Mouse (Mus musculus): ENCODE results near the gene Ccnb2. TPM values are rescaled to one million over a fixed set of nuclear protein-coding genes. Genes with fewer than 3 reads are reported as not detected.

Ccnb2 gene
- total RNA-seq, 4 experiments from 2014 or later, result 0.33 to 0.94 (median 0.81) TPM

DNA sequence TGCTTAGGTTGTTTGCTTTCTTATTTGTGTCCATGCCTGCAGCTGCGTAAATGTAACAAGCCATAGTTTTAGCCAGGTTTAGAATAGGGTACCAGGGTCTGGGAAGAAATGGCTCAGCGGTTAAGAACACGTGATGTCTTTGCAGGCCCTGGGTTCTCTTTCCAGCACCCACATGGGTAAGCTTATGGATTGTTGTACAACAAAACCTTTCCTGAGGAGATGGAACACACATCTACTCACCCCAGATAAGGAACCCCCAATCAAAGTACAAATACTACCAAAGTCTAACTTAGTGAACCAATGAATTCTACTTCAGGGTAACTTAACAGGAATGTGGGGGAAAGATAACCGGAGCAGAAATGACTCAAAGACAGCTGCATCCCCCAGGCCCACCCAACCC lies 36.9 kb downstream of the Ccnb2 start:
- DNase-seq (ENCODE audit: low spot score in 2 of 2), result no peak

DNA sequence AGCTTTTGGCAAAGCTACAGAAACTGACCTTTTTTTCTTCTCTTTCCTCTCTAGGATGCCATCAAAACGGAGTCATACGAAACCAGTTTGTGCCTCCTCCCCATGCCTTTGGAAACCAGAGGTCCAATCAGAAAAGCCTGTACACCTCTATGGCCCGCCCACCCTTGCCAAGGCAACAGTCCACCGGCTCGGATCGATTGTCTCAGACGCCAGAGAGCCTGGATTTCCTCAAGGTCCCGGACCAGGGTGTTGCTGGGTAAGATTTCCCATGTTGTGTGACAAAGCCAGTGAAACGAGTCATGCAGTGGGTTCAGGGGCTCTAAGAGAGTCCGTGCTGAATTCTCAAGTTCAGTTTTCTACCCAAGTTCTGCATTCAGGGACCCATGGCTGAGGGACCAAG lies 37.6 kb downstream of the Ccnb2 start:
- DNase-seq (ENCODE audit: low spot score in 2 of 2), result no peak

DNA sequence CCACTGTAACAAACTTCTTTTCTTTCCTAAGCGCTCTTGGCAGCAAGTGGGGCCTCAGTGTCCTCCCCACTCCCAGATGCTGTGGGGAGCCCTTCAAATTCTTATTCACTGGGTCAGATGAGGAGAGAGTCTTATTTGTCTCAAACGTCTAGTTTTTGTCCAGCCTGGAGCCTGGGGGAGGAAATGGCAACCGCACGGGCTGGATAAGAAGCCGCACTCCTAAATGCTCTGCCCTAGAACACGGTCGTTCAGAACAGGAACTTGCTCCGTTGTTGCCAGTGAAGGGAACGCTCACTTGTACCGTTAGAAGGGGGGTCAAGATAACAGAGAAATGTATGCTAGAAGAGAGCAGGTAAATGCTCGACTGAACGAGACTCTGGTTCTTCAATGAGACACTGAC lies 39.3 kb downstream of the Ccnb2 start:
- DNase-seq (ENCODE audit: low spot score in 2 of 2), result no peak

DNA sequence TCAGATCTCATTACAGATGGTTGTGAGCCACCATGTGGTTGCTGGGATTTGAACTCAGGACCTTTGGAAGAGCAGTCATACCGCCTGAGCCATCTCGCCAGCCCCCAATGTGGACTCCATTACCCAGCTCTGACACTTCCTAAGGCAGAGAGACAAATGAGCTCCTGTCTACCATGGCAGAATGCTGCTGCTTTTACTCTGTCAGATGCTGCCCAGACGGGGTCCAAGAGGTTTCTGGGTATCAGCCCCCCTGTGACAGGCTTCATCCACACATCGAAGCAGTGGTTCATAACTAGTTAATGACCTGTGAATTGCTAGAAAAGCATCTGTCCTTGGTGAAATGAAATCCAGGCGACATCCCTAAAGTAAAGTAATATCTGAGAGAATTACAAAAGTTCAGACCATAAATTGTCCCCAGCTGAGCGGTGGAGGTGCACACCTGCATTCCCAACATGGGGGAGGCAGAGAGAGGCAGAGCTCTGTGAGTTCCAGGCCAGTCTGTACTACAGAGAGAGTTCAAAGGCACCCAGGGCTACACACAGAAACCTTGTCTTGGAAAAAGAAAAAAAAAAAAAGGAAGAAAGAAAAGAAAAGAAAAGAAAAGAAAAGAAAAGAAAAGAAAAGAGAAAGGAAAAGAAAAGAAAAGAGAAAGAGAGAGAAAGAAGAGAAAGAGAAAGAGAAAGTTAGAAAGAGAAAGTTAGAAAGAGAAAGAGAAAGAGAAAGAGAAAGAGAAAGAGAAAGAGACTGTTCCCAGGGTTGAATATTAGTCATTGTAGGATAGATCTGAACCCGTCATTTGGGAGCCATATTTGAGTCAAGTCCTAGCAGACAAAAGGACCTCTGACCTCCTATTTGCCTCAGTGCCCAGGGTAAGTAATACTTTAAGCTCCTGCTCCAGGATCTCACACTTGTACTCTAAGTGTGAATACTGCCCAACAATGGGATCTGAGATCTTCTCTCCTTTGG lies 41.6 kb downstream of the Ccnb2 start:
- DNase-seq (ENCODE audit: low spot score in 2 of 2), result no peak

DNA sequence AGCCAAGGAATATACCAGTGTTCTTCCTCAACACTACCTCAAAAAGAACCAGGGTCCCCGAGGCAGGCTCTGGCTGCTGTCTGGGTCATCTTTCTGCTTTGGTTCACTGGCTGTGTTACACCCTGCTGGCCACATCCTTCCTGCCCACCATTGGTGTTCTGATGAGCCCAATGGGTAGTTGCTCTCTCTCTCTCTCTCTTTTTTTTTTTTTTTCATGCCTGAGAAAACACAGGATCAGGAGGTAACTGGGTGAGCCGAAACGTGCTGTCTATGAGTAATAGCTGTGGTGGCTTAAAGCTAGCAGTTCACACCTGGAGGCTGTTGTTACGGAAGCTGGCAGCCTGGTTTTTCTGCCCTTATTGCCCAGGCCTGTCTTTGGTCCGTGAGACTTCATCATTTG lies 49.7 kb downstream of the Ccnb2 start:
- no peak for DNase-seq (ENCODE audit: low spot score in 2 of 2)

DNA sequence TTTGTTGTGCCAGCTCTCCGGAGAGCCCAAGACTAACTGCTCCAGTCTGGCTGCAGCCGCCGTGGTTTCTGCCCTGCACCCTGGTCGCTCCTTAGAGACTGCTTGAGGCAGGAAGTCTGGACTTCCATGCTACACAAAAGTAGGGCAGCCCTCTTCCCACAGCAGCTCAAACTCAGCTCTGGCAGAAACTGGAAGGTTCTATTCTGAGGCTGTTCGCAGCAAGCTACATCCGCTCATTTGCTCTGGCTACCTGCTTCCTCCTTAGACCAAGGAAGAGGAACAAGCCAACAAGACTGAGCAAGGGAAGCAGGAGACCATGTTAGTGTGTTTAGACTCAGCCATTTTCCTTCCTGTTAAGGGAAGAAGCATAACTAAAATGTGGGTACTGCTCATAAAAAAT lies 54.4 kb downstream of the Ccnb2 start:
- peak; percentile 10 to 30 for DNase-seq (ENCODE audit: low spot score in 2 of 2)

DNA sequence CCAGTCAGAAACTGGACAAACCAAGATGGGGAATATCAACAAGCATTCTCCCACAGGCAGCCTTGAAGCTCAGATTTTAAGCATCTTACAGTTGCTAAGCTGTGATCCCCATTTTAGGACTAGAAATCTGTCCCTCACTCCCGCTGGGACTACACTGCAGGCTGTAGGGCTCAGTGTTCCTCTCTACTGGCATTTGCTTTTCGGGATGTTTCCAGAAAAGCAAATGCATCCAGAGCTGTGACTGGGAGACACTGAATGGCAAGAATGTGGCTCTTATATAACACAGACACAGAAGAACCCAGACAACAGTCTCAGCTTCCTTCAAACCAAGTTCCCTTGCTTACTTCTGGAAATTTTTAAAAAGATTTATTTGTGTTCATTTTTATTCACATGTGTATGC lies 55.4 kb downstream of the Ccnb2 start:
- DNase-seq (ENCODE audit: low spot score in 2 of 2), result no peak

DNA sequence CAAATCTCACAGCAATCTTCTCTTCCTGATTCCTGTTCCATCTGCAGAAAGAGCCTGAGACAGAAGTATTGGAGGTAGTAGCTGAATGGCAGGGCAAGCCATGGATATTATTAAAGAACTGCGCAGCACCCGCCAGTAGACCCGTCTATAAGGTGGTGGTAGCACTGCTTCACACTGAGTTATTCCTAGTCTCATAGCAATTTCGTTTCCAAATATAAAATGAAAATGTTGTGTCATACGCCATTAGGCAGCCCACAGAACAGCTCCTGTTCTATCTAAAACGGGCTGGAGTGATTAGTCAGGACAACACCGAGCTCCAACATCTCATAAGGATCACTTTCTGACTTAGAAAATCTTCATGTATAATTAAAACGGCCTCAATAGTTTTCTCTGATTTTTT lies 56.6 kb downstream of the Ccnb2 start:
- DNase-seq (ENCODE audit: low spot score in 2 of 2), result peak in 1 of 2 experiments; percentile 49

DNA sequence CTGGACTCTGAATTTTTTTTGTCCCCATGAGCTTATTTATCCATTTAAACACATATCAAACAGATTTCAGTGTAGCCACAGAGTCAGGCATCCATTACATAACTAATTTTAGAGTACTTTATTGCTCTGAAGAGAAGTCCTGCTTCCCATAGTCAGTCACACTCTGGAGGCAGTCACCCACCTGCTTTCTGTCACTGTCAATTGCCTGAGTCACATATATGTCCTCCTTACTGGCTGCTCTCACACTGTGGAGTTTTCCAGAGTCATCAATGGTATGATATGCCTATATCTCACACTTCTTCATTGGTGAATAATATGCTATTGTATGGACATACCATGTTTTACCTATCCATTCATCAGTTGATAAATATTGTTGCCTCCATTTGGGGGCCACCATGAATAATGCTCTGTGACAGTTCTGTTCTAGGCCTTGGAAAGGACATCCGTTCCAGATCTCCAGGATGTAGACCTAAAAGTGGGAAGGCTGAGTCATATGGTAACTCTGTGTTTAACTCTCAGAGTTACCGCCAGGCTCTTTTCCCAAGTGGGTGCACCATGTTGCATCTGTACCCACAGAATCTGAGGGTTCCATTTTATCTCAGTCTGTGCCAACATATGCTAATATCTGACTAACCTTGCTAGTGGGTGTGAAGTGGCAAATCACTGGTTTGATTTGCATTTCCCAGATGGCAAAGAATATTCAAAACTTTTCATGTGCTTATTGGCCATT lies 61.8 kb downstream of the Ccnb2 start:
- DNase-seq (ENCODE audit: low spot score in 2 of 2), result peak in 1 of 2 experiments; percentile 27

Small RNA genes within 50 kb of the gene (microRNA-seq; reads per million reads assigned to microRNA genes)
- gene Mir5626, result 0.44 to 0.84 reads per million in 2 experiments

Other genes with a start within 250 kb of the Ccnb2 start
- gene Myo1e, start 214.2 kb downstream of the Ccnb2 start, total RNA-seq (2022), result 10 to 100 TPM; 12.6 to 23.5 (median 15.5) TPM
- 10 to 100 TPM; 38.3 to 41.4 (median 39.9) TPM for gene Rnf111, start 82.2 kb upstream of the Ccnb2 start, total RNA-seq (2022)
- 10 to 100 TPM; 43.5 to 51.9 (median 49.4) TPM for gene Sltm, start 121.2 kb upstream of the Ccnb2 start, total RNA-seq (2022)
- 1 to 10 TPM in 3 of 4 experiments, under 1 TPM in 1; 0.52 to 1.5 (median 1.4) TPM for gene Gm10642, start 234.7 kb upstream of the Ccnb2 start, total RNA-seq (2022)
- 10 to 100 TPM; 37.9 to 41.4 (median 40.1) TPM for gene Mindy2, start 235.6 kb upstream of the Ccnb2 start, total RNA-seq (2022)